Mouse (Mus musculus): ENCODE results near the gene Rad23b. TPM values are rescaled to one million over a fixed set of nuclear protein-coding genes. Genes with fewer than 3 reads are reported as not detected.

The Rad23b gene
- polyA plus RNA-seq, 1 experiment, result 347 TPM

DNA sequence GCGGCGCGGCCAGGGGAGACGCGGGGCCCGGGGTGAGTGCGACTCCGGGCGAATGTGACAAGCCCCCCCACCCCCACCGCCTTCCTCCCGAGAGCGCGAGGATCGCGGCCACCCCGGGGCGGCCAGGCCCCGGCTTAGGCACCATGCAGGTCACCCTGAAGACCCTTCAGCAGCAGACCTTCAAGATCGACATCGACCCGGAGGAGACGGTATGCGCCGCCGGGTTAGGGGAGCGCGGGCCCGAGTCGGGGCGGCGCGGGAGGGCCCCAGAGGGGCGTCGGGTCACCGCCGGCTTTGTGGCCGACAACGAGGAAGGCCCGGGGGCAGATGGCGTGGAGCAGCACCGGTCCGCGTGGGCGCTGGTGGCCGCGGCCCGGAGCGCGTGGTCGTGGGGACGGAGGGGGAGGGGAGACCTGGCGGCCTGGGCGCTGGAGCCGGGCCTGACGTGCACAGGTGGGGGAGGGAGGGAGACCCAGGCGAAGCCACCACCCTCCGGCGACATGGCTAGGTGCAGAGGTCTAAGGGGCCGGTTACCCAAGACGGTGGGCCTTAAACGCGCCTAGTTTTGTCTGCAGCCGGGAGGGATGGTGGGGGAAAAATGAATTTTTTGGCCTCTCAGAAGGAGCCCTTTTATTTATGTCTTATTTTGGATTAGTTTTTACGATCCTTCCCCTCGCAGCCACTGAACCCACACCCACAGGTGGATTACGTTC, 532 bp downstream of the Rad23b start:
- TF ChIP-seq GATA1 (IDR thresholded peaks at IDR 0.05; ENCODE audit: low read length), result no peak

DNA sequence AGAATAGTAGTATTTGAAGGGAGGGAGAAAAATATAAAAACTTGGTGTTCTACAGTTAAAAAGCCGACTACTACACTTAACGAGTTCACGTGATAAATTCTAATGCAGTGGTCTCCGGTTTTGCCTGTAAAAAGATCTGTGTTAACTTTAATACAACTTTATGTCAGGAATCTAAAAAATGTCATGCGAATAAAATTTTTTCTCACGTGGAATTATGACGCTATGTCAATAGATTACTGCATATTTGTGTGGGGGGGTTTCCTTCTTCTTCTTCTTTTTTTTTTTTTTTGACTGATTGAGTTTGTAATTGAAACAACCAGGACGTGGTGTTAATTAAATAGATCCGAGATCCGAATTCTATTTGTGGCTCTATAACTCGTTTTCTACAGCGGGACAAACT, 1.2 kb downstream of the Rad23b start:
- no peak for TF ChIP-seq GATA1 (IDR thresholded peaks at IDR 0.05; ENCODE audit: low read length)

DNA sequence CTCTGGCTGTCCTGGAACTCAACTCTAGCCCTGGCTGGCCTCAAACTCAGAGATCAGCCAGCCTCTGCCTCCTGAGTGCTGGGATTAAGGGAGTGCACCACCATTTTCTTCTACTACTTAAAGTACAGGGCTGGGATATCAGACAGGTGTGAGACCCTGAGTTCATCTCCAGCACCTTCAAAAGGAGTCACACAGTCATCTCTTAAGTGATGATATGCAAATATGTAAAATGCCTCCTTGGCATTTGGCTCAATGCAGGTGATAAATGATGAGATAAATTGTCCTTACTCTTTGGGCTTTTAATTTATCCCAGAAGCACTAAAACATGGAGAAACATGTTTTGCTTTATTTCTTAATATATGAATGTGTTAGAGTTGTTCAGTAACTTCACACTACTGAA, 2.0 kb downstream of the Rad23b start:
- TF ChIP-seq GATA1 (IDR thresholded peaks at IDR 0.05; ENCODE audit: low read length), result no peak

DNA sequence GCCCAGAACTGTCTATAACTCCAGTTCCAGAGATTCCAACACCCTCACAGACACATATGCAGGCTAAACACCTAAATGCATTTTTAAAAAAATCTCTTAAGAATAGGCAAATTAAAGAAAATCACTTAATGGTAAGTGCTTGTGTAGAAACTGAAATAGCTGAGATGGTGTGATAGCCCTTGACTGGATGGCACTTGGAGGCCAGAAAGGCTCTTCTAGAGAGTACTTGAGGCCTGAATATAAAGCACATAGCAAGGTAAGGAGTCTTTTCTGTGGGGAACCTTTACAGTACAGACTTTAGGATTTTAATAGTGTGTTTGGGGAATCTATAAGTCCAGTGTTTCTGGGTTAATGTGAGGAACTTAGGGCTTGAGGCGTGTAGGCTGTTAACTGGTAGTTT, 4.2 kb downstream of the Rad23b start:
- TF ChIP-seq GATA1 (IDR thresholded peaks at IDR 0.05; ENCODE audit: low read length), result no peak

DNA sequence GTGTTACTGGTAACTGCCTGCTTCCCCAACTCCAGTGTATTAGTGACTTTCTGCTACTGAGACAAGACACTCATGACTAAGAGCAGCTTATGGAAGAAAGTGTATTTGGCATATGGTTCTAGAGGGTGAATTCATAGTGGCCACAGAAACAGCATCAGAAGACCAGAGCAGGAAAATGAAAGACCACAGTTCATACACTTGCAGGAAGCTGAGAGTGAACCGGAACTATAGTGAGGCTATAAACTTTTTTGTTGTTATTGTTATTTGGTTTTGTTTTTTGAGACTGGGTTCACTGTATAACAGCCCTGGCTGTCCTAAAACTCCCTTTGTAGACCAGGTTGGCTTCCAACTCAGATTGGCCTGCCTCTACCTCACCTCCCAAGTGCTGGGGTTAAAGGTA, 6.0 kb downstream of the Rad23b start:
- no peak for TF ChIP-seq GATA1 (IDR thresholded peaks at IDR 0.05; ENCODE audit: low read length)

DNA sequence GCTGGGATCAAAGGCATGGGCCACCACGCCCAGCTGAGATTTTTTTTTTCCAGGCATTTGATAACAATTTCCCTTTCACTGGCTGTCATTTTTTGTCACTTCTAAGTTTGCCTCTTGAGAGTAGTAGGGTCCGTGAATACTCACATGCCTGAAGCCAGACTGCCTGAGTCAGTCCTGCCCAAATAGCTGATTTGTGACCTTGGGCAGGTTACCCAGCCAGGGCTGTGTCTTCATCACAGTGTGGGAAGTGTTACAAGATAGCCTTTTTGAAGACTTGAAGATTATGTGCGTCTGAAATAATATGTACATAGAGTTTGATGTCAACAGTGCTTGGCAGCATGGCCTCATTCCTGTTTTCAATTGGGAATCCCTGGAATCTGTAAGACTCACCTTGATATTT, 6.9 kb downstream of the Rad23b start:
- TF ChIP-seq GATA1 (IDR thresholded peaks at IDR 0.05; ENCODE audit: low read length), result no peak

DNA sequence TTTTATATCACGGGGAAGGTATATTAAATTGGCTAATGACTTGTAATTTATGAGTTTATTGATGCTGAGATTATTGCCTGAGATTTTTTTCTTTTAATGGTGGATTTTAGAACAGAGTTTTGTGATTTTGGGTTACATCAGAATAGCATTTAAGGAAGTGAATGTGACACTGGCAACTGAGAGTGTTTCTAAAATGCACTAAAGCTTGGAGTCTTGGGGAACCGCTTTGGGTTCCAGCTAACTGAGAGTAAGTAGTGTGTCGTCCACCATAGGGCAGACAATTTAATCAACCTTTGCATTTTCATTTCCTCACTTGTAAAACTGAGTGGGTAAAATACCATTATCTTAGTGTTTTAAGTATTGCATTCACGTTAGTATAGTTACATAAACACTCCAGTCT, 14.0 kb downstream of the Rad23b start:
- TF ChIP-seq GATA1 (IDR thresholded peaks at IDR 0.05; ENCODE audit: low read length), result no peak

DNA sequence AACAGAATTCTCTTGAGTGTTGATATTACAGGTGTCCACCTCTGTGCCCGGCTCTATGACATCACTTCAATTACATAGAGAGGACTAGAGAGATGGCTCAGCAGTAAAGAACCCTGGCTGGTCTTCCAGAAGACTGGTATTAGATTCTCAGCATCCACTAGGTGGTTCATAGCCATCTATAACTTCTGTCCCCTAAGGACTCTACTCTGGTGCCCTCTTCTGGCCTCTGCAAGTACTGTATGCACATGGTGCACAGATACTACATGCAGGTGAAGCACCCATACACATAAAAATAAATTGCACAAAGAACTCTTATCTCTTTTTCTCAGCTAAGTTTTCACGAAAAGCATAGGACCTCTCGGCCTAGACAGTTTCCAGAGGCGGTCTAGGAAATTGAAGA, 14.5 kb downstream of the Rad23b start:
- no peak for TF ChIP-seq GATA1 (IDR thresholded peaks at IDR 0.05; ENCODE audit: low read length)

DNA sequence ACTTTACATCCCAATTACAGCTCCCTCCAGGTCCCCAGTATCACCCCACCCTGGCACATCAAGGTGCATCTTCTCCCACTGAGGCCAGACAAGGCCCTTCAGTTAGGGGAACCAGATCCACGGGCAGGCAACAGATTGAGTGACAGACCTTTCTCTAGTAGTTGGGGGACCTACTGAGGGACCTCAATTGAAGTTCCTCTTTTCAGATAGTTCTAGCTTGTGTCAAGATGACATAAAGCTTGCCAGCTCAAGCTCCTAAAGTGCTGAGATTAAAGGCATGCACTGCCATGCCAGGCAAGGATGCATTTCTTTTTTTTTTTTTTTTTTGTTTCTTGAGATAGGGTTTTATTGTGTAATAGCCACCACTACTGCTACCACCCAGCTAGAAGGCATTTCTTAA, 16.2 kb downstream of the Rad23b start:
- TF ChIP-seq GATA1 (IDR thresholded peaks at IDR 0.05; ENCODE audit: low read length), result no peak

DNA sequence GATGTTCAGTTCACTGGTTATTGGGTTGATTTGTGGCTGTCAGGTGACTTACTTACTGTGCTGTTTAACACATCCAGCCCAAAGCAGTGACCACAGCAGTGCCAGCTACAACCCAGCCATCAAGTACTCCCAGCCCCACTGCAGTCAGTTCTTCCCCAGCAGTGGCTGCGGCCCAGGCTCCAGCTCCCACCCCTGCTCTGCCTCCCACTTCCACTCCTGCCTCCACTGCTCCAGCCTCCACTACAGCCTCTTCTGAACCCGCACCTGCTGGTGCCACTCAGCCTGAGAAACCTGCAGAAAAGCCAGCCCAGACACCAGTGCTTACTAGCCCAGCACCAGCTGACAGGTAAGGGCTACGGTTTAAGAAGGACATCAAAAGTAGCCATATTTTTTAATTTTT, 20.3 kb downstream of the Rad23b start:
- TF ChIP-seq GATA1 (IDR thresholded peaks at IDR 0.05; ENCODE audit: low read length), result no peak

DNA sequence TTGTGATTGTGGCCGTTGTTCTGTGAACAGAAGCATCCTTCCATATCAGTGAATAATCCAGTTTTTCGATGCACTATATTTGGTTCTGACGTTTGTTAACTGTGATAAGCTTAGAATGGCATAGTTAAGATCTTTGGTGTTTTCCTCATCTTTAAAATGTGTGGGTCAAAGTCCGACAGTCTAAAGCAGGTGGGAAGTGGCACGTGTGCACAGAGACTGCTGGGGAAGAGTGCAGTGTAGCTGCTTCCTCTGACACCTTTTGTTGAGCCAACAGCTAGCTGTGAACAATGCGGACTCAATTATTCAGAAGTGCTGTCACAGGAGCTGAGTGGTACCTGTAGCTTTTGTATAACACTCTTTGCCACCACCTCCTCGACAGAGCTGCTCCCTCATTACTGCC, 21.5 kb downstream of the Rad23b start:
- no peak for TF ChIP-seq GATA1 (IDR thresholded peaks at IDR 0.05; ENCODE audit: low read length)

DNA sequence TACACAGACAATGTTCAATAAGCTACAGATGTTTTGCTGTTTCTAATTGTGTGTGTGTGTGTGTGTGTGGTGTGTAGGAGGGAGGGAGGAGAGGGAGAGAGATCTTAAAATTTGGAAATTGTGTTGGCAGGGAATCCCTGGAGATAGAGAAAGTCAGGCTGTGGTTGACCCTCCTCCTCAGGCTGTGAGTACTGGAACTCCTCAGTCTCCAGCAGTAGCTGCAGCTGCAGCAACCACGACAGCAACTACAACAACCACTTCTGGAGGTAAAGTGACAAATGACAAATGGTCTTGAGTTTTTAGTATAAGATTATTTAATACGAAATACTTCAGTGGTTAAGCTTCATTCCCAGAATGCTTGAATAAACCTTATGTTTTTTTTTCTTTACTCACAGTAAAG, 32.5 kb downstream of the Rad23b start:
- no peak for TF ChIP-seq GATA1 (IDR thresholded peaks at IDR 0.05; ENCODE audit: low read length)

DNA sequence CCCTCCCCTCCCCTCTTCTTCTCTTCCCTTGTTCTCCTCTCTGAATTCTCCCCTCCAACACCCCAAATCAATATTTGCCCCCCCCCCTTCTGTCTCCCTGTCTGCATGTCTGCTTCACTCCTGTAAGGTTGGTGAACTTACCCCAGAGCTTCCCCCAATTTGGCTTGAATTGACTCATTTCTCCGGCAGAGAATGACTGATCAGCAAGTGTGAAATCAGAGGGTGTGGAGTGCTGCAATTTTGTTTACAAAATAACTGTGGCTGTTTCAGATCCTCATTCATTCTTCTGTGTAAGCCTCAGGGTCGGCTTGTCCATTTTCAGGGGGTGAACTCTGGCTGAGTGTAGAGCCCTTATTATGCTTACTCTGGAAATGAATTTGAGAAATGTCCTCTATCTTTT, 36.9 kb downstream of the Rad23b start:
- TF ChIP-seq GATA1 (IDR thresholded peaks at IDR 0.05; ENCODE audit: low read length), result no peak

DNA sequence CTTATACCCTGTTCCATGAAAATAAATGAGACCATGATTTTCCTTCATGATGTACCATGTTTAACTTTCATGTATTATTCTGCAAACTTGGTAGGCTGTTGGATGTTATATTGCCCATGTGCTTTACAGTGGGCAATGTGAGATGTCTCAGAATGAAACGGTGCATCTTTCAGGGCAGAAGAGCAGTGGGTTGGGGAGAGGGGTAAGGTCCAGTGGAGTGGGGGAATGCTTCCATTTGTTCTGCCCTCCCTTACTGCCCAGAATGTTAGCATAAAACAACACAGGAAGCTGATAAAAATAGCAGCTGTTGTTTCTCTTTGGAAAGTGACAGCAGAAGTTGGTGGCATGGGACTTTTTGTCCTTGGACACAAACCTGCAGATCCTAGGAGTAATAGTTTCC, 41.6 kb downstream of the Rad23b start:
- no peak for TF ChIP-seq GATA1 (IDR thresholded peaks at IDR 0.05; ENCODE audit: low read length)

DNA sequence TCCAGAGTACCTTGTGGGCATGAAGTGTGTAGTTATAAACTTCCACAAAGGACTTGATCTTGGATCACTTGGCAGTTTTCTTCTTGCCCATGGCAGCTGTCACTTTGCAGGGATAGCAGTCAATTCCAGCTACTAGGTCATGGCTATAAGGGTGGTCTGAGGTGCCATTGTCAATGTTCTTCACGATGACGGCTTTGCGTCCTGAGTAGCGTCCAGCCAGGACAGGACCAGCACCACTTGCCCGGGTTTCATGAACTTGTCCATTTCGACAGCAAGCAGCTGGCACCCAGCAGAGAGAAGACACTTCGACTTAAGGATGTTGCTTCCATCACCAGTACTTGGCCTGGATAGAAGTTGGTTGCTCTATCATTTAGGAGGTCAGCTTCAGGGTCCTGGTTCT, 42.6 kb downstream of the Rad23b start:
- TF ChIP-seq GATA1 (IDR thresholded peaks at IDR 0.05; ENCODE audit: low read length), result no peak

DNA sequence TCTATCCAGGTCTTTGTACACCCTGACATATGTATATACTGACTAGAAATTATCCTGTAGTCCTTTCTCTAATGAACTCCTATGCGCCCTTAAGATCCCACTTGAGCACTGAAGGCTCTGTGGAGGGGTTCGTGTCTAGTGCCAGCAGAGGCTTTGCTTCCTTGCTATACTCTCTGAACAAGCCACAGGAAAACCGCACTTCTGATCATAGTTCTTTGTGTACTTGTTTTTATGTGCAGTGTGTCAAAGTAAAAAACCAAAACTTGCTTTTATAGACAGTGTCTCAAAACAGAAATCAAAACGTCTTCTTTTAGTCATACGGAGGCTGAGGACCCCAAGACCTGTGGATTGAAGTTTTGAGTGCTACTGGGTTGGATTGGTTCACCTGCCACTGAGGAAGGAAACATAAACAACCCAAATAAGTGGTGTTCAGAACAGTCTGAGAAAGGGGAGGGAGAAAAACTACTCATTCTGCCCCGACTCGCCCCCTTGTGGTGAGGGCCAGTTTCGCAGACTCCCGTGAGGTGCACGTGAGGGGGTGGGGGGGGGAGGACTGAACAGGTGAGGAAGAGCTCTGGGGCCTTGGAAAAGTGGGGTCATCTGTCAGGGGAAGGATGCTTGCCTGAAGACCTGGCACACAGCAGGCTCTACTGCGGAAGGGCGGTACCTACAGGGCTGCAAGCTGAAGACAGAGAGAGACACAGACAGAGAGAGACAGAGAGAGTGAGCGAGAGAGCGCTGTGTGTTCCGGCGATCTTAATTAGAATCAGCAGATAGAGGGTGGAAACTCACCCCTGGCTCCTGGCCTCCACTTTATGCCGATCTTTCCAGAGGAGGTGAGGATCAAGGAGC, 48.3 kb downstream of the Rad23b start:
- no peak for TF ChIP-seq GATA1 (IDR thresholded peaks at IDR 0.05; ENCODE audit: low read length)

DNA sequence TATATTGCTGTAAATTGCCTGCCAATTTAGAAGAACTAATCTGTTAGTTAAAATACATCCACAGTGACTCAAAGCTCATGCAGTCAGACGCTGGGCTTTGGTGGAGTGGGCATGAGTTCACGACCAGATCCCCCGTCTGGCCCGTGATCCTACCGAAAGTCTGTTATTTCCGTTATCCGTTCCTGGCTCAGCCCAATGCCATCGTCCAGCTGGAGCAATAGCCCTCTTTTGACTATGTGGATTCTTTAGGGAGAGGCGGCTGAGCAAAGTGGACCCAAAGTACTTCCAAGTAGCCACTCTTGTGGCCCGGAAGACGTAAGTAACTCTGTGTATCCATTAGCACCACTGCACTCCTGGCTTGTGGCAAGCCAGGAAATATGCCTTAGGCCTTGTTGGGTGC, 49.1 kb downstream of the Rad23b start:
- TF ChIP-seq GATA1 (IDR thresholded peaks at IDR 0.05; ENCODE audit: low read length), result no peak
